Comparison of ENCODE assay signal across 8 mouse cellular contexts in the genomic region with DNA sequence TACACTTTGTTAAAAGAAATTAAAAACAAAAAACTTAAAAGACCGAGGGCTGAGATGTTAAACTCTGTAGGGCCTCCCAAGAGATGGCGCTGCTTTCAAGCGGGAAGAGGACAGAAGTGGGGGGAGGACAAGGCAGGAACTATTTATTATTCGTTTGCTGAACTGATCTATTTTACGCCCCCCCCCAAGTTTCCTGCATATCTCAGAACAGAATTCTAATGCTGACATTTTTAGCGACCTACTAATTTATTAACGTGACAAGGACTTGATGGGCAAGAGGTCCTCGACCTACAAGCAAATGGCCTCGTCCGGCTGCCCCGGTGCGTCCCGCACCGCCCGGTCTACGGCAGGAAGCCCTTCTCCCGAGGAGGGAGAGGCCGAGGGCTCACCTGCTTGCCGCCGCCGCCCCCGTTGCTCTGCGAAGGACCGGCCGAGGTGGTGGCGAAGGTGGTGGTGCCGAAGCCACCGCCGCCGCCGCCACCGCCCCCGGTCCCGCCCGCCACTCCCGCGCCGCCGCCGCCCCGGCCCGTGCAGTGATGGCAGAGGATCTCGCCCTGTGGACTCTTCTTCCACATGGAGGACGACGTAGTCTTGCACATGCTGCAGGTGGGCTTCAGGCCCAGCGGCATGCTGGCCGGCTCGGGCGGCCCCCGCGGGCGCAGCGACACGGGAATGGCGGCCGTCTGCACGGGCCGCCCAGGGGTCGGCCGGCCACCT. TPM values are rescaled to one million over a fixed set of nuclear protein-coding genes. Genes with fewer than 3 reads are reported as not detected.
DNase-seq lines count a peak whose midpoint lies in the region; ATAC-seq lines count a peak whose summit lies in the region.

No protein-coding gene starts in this region.

- peaks cover 4% of the 10 kb centered on the region; the same call in 1 of the 2 replicates for H3K36me3 ChIP-seq in hindbrain, embryonic 16.5 days (ENCODE audit: control insufficient read depth, insufficient read depth, low read length)

- no peaks in the 10 kb centered on the region for H3K27me3 ChIP-seq in hindbrain, embryonic 16.5 days (replicated peaks; ENCODE audit: control insufficient read depth, insufficient read depth, low read length)

- intact Hi-C loops in left cerebral cortex, postnatal 36 days (cut with DNase I), result loop anchor here (2.0 kb wide), 1 partner anchor 156 kb away; a partner anchor contains a TSS

- WGBS in hindbrain, embryonic 16.5 days, result under 1% methylated on average over 37 of the region's 60 CpGs

- H3K27ac ChIP-seq in hindbrain, embryonic 16.5 days (ENCODE audit: low read depth, low read length), result peak overlapping the region; percentile 91

- peak; percentile 44 for DNase-seq in layer of hippocampus, adult 11-12 months (ENCODE audit: low spot score)
- no peak for DNase-seq in layer of hippocampus, adult 9-10 months (ENCODE audit: low spot score)
- DNase-seq in cerebellum, adult 8-10 months, result peak; percentile 49
- DNase-seq in forelimb bud, embryonic 11.5 days (ENCODE audit: low read depth, low spot score), result peak; percentile 47
- peak; percentile 32 to 36 for DNase-seq in left cerebral cortex, postnatal 36 days (ENCODE audit: low spot score in 2 of 2)
- peak; percentile 43 for DNase-seq in mesoderm, embryonic 11.5 days (ENCODE audit: low read depth, low spot score)
- DNase-seq in skeletal muscle tissue, adult 2 months (ENCODE audit: low read depth, low spot score), result peak; percentile 18

- H3K9me3 ChIP-seq in hindbrain, embryonic 16.5 days (ENCODE audit: control insufficient read depth, low read length), result no peaks in the 10 kb centered on the region

- H3K4me1 ChIP-seq in hindbrain, embryonic 16.5 days (ENCODE audit: control insufficient read depth, insufficient read depth, low read depth, low read length), result peaks cover 14% of the 10 kb centered on the region

- peak; percentile 86 for ATAC-seq in hindbrain, embryonic 16.5 days

- H3K4me2 ChIP-seq in hindbrain, embryonic 16.5 days (ENCODE audit: low read length), result peak overlapping the region; percentile 75

- peak overlapping the region; percentile 97 for H3K9ac ChIP-seq in hindbrain, embryonic 16.5 days (ENCODE audit: low read depth, low read length)

- H3K4me3 ChIP-seq in hindbrain, embryonic 16.5 days (ENCODE audit: low read length), result peak overlapping the region; percentile 98

RNA-seq across cellular contexts. Expression of a gene that starts 3.8 kb away (rescaled TPM):
- not detected in 2 replicates for polyA plus RNA-seq in hindbrain, embryonic 16.5 days (2015; fragmentation: Nextera tagmentation; extraction: Ambion mirVana)
- not detected for total RNA-seq in left cerebral cortex, postnatal 36 days (2021)

RNA-seq across cellular contexts. Expression of a gene that starts 9.8 kb away (rescaled TPM):
- 61.5 and 63.3 TPM in 2 replicates for polyA plus RNA-seq in hindbrain, embryonic 16.5 days (2015; fragmentation: Nextera tagmentation; extraction: Ambion mirVana)
- 100 to 1,000 TPM; 117 to 119 TPM for total RNA-seq in left cerebral cortex, postnatal 36 days (2021)

RNA-seq across cellular contexts. Expression of a gene that starts 50.8 kb away (rescaled TPM):
- 15.6 and 16.9 TPM in 2 replicates for polyA plus RNA-seq in hindbrain, embryonic 16.5 days (2015; fragmentation: Nextera tagmentation; extraction: Ambion mirVana)
- total RNA-seq in left cerebral cortex, postnatal 36 days (2021), result 10 to 100 TPM in 1 of 2 experiments, 1 to 10 TPM in 1; 8.5 to 16.3 TPM

RNA-seq across cellular contexts. Expression of a gene that starts 51.3 kb away (rescaled TPM):
- polyA plus RNA-seq in hindbrain, embryonic 16.5 days (2015; fragmentation: Nextera tagmentation; extraction: Ambion mirVana), result 20.0 and 21.7 TPM in 2 replicates
- 10 to 100 TPM; 22.3 to 34.6 TPM for total RNA-seq in left cerebral cortex, postnatal 36 days (2021)
